ENCODE assay signal across 12 mouse cellular contexts in genomic region chr1:166402003-166402402, GRCm38 (mm10). TPM values are rescaled to one million over a fixed set of nuclear protein-coding genes. Genes with fewer than 3 reads are reported as not detected.
DNase-seq lines count a peak whose midpoint lies in the region; ATAC-seq and TF ChIP-seq lines count a peak whose summit lies in the region.
"Had no signal": no experiment of that assay in that cellular context is flagged by ENCODE, and none has a peak within 500 bp of the region (broad histone marks: within the 10 kb centered on the region; RNA-seq: fewer than 3 reads in every experiment).

No protein-coding gene starts in this region.

- H3K9me3 ChIP-seq in forebrain, postnatal 0 days (ENCODE audit: low read length), result no peaks in the 10 kb centered on the region
- H3K9me3 ChIP-seq: limb, embryonic 12.5 days; stomach, embryonic 15.5 days had no signal

- H3K79me2 ChIP-seq in heart, adult 2 months (replicated peaks; ENCODE audit: control insufficient read depth, insufficient read depth, low read length), result no peaks in the 10 kb centered on the region

- DNase-seq in heart, adult 11 months, result peak; percentile 91
- no peak for DNase-seq in heart, adult 2 months
- peak; percentile 53 for DNase-seq in left cerebral cortex, postnatal 4 days
- DNase-seq in left cerebral cortex, adult 9 months (ENCODE audit: low spot score in 2 of 2), result no peak
- peak; percentile 80 for DNase-seq in NIH3T3 (ENCODE audit: low read depth)
- DNase-seq in forebrain, postnatal 0 days, result peak; percentile 52
- no peak for DNase-seq in urinary bladder, postnatal 36 days (ENCODE audit: low spot score in 2 of 2)
- no peak for DNase-seq in spleen, adult 18-20 months

- H3K36me3 ChIP-seq in heart, adult 2 months (ENCODE audit: control insufficient read depth, insufficient read depth, low read length), result peaks cover 5% of the 10 kb centered on the region; the same call in 1 of the 2 replicates
- H3K36me3 ChIP-seq in forebrain, postnatal 0 days (ENCODE audit: insufficient read depth), result peaks cover 60% of the 10 kb centered on the region

- H3K9ac ChIP-seq in heart, adult 2 months (ENCODE audit: low read depth, low read length), result no peak overlapping the region
- no peak overlapping the region for H3K9ac ChIP-seq in forebrain, postnatal 0 days
- H3K9ac ChIP-seq: limb, embryonic 12.5 days; stomach, embryonic 15.5 days had no signal

- H3K4me2 ChIP-seq in forebrain, postnatal 0 days (ENCODE audit: low read depth), result no peak overlapping the region
- H3K4me2 ChIP-seq: limb, embryonic 12.5 days; stomach, embryonic 15.5 days had no signal

- WGBS in heart, adult 2 months, result 60% methylated on average over 4 of the region's 4 CpGs
- 31% methylated on average over 4 of the region's 4 CpGs for WGBS in forebrain, postnatal 0 days

- TF ChIP-seq CTCF in heart, adult 2 months (IDR thresholded peaks at IDR 0.05), result no peak
- no peak for TF ChIP-seq CTCF in forebrain, postnatal 0 days (IDR thresholded peaks at IDR 0.05; ENCODE audit: low read depth)

- H3K27me3 ChIP-seq in heart, adult 2 months (ENCODE audit: control insufficient read depth, insufficient read depth, low read length), result no peaks in the 10 kb centered on the region
- H3K27me3 ChIP-seq in forebrain, postnatal 0 days (ENCODE audit: insufficient read depth, low read length), result no peaks in the 10 kb centered on the region
- H3K27me3 ChIP-seq: CH12.LX; limb, embryonic 12.5 days; stomach, embryonic 15.5 days had no signal

- no peak for TF ChIP-seq EP300 in heart, adult 2 months (IDR thresholded peaks at IDR 0.05; ENCODE audit: insufficient read depth, low read depth, low read length)

- no peak overlapping the region for H3K4me3 ChIP-seq in heart, adult 2 months
- no peak overlapping the region for H3K4me3 ChIP-seq in forebrain, postnatal 0 days (ENCODE audit: low read depth, low read length)
- H3K4me3 ChIP-seq: limb, embryonic 12.5 days; myocyte; stomach, embryonic 15.5 days had no signal

- H3K4me1 ChIP-seq in heart, adult 2 months (ENCODE audit: control insufficient read depth, insufficient read depth, low read length), result no peaks in the 10 kb centered on the region; the same call in 1 of the 2 replicates
- H3K4me1 ChIP-seq in forebrain, postnatal 0 days (ENCODE audit: insufficient read depth), result no peaks in the 10 kb centered on the region
- H3K4me1 ChIP-seq: stomach, embryonic 15.5 days had no signal

- H3K27ac ChIP-seq in heart, adult 2 months, result no peak overlapping the region
- H3K27ac ChIP-seq in forebrain, postnatal 0 days (ENCODE audit: low read depth, low read length), result no peak overlapping the region
- H3K27ac ChIP-seq: limb, embryonic 12.5 days; stomach, embryonic 15.5 days had no signal

- no peak for TF ChIP-seq POLR2A in heart, adult 2 months (IDR thresholded peaks at IDR 0.05; ENCODE audit: insufficient read depth, low read depth, low read length)

- no peak for ATAC-seq in forebrain, postnatal 0 days

- intact Hi-C loops in heart, adult 2 months (cut with DNase I), result no loop called here
- intact Hi-C loops in left cerebral cortex, postnatal 4 days (cut with DNase I), result no loop called here

RNA-seq across cellular contexts. Expression of gene Pogk, which starts 7.7 kb away (rescaled TPM):
- total RNA-seq in heart, adult 2 months (2021), result 10 to 100 TPM in 1 of 2 experiments, 1 to 10 TPM in 1; 9.7 to 11.6 TPM
- 6.2 and 12.0 TPM in 2 replicates for polyA plus RNA-seq in heart, adult 2 months (2012; rRNA removed)
- 10 to 100 TPM; 85.2 to 91.1 TPM for total RNA-seq in left cerebral cortex, postnatal 4 days (2021)
- total RNA-seq in forebrain, postnatal 0 days (2014; rRNA removed), result 80.0 and 92.6 TPM in 2 replicates
- polyA plus RNA-seq in forebrain, postnatal 0 days (2015; fragmentation: Nextera tagmentation; extraction: Ambion mirVana), result 18.4 and 22.6 TPM in 2 replicates

RNA-seq across cellular contexts. Expression of gene Tada1, which starts 23.1 kb away (rescaled TPM):
- total RNA-seq in heart, adult 2 months (2021), result 1 to 10 TPM; 6.6 to 9.2 TPM
- polyA plus RNA-seq in heart, adult 2 months (2012; rRNA removed), result 8.5 and 15.0 TPM in 2 replicates
- 10 to 100 TPM; 43.5 to 43.8 TPM for total RNA-seq in left cerebral cortex, postnatal 4 days (2021)
- total RNA-seq in forebrain, postnatal 0 days (2014; rRNA removed), result 66.3 and 80.6 TPM in 2 replicates
- 77.4 and 82.0 TPM in 2 replicates for polyA plus RNA-seq in forebrain, postnatal 0 days (2015; fragmentation: Nextera tagmentation; extraction: Ambion mirVana)

Comparison
In these comparisons a context has a peak if more than half of its experiments do, and no peak if none do; other contexts are left out.
1. DNase-seq: peak in heart, adult 11 months (single experiment), left cerebral cortex, postnatal 4 days (single experiment), NIH3T3 (single experiment) and forebrain, postnatal 0 days (single experiment); none in heart, adult 2 months (0 of 2), left cerebral cortex, adult 9 months (0 of 2), urinary bladder, postnatal 36 days (0 of 2) and spleen, adult 18-20 months (0 of 2).